Mouse (Mus musculus) activated CD4-positive, CD25-positive, alpha-beta regulatory T cell, adult 4 months (primary cell): ENCODE data around the gene Gria2. TPM values are rescaled to one million over a fixed set of nuclear protein-coding genes. Genes with fewer than 3 reads are reported as not detected.

Experiments used
- ATAC-seq: one replicate; pipeline ENCODE4 v1.8.0; 2017
- polyA plus RNA-seq, 2 experiments: library from polyadenylated mRNA; unstranded; fragments of 100-300 nt; shearing (Covaris generic); gene quantifications; one replicate each; pipeline ENCODE4 v1.2.1; 2017

Gria2 gene
- polyA plus RNA-seq = under 1 TPM in 1 of 2 experiments, not detected in 1; 0.09 TPM

GRCm38 (mm10) chr3:80802596-80803081 is at the start of gene Gria2:
Gria2 (minus strand) TSS chr3:80802835.
- ATAC-seq = no peak

DNA sequence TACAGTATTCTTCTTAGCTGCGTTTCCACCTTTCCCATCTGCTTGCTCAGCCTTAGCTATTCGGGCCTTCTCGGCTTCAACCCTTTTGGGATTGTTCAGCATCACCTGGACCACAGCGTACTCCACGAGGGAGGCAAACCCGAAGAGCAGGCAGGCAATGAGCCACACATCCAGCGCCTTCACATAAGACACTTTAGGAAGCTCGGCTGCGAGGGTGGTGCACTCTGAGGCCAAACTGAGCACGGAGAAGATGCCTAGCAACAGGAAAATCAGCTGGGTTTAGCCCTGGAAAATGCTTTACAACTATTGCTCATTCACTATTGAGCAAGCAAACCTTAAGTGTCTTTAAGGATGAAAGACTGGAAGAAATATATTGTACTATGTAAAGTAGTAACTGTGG is 48.3 kb upstream of the Gria2 start:
- ATAC-seq = no peak

DNA sequence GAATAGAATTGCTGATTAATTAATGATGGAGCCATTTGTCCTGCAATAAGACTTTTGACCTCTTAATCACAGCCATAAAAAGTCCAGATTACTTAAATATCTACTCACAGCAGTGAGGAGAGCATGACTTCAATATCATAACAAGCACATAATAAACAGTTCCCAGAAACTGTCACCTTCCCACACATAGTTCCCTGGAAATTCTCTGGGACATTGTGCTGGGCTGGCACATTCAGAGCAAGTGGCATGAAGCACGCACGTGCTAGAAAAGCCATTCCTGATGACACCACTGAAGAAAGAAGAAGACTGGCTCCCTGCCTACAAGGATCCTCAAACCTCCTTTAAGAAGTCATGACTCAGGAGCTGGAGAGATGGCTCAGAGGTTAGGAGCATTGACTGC is 43.0 kb upstream of the Gria2 start:
- no peak for ATAC-seq

GRCm38 (mm10) chr3:80839845-80840244 is 37.2 kb upstream of the Gria2 start:
- ATAC-seq = no peak

DNA sequence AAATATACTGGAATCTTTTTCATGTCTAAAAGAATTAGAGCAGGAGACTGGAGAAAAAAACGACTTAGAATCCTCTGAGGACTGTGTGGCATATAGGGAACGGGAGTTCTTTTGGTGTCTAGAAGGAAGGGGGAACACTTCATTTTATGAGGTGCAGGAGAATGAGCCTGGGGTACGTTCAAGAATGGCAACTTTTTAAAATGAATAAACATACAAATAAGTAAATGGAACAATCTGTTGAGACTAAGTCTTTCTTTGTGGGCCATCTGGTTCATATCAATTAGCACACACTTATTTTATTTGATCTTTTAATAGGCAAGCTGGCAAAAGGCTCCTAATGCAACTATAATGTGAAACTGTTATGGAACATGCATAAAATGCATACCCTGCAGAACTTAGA is 34.9 kb upstream of the Gria2 start:
- ATAC-seq = no peak

- no peak for ATAC-seq
These were observed 21.3 kb upstream of the Gria2 start for GRCm38 (mm10) chr3:80823975-80824374.

- ATAC-seq = no peak
These were observed 16.0 kb upstream of the Gria2 start for GRCm38 (mm10) chr3:80818619-80819018.

DNA sequence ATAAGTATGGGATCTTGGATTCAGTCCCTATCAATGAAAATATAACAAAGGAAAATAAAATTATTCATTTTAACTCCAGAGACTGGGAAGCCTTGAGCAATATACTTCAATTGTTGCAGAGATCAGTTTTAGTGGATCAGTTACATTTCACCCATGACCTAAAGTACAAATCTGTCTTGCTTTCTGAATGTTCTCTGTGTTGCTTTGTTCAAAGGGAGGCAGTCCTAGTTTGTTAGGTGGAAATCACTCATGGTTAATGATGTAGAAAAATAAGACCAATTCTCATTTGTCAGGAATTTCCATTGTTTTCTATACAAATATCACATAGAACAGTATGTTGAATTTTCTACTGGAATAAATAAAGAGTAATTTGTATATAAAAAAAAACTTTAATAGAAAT is 11.1 kb upstream of the Gria2 start:
- ATAC-seq = no peak

- ATAC-seq = no peak
These were observed 9.6 kb upstream of the Gria2 start for GRCm38 (mm10) chr3:80812237-80812636.

DNA sequence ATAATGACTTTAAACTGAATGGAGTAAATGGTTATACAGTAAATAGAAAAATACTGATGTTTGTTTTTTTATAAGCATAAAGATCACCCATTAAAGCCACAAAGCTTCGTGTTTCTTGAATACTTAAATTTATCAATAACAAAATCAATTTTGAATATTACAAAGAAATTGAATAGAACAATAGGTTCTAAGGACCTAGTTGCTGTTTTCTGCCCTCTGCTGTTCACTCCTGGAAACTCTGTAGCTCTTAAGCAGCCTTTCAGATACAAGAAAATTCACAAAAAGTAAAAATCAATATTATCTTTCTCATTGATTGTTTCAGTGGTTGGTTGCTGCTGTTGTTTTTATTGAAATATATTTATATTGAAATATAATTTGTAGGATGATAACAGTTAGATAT is 2.7 kb upstream of the Gria2 start:
- no peak for ATAC-seq

GRCm38 (mm10) chr3:80803811-80804210 is 1.2 kb upstream of the Gria2 start:
- no peak for ATAC-seq

DNA sequence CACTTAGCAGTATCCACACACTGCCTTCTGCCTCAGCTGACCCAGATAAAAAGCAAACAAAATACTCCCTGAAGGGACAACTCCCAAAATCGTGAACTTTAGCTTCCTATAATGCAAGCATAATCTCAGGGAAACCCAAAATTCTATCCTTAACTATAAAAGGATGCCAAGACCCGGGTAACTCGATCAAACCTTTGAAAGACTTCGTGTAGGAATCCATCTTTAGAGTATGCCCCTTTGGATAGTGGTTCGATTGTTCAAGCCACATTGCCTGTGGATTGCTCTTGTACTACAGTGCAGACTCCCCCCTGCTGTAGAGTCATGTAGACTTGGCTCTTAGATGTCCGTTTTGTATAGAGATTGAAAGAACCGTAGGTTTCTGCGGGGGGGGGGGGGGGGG is 576 bp upstream of the Gria2 start:
- ATAC-seq = no peak

DNA sequence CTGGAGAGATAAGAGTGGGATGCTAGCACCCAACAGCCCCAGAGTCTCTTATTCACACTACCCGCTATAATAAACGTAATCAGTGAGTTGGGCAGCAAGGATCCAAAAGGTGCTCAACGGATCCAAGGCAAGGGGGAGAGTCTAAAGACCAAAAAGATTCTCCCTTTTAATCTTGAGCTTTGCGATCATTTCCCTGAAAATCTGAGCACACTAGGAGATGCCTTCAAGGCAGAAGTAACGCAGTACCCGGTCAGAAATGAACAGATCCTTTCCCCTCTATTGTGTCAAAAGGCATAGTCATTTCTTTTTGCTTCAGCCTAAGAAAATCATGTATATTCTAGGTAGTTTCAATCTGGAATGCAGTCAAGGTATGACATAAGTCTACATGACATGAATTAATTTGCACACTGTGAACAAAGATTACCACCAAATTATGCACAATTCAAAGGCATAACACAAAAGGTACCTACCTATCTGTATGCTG is 766 bp downstream of the Gria2 start:
- no peak for ATAC-seq

DNA sequence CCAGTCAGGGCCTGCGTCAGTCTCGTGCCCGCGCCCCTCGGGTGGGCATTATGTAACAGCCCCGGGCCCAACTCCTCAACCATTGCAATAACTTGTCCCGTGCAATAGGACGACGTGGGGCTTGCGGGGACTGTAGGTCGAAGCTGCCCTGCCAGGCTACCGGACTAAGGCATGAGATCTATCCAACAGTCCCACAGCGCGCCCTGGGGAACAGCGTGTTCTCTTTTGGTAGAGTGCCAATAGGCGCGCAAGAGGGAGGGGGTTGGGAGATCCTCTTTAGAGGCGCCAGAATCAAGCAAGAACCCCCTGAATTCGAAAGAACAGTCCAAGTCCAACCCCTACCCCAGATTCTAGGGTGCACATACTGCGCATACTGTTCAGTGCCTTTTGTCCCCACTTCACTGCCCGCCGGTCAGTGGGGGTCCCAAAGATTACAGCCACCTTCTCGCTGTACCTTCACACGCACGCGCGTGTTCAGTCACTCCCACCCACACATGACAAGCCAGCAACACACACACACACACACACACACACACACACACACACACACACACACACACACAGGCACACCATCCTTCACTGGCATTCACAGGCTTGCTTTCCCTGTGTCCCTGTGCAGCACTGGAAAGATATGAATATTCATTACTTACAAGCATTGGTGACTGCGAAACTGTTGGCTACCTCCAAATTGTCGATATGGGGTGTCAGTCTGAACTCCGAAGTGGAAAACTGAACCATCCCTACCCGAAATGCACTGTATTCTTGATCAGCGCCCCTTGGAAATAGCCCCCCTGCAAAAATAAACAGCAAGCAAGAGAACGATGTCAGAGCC is 1.4 kb downstream of the Gria2 start:
- ATAC-seq = no peak

- no peak for ATAC-seq
These were observed 2.2 kb downstream of the Gria2 start for GRCm38 (mm10) chr3:80800299-80800994.

- no peak for ATAC-seq
These were observed 4.7 kb downstream of the Gria2 start for GRCm38 (mm10) chr3:80797935-80798334.

DNA sequence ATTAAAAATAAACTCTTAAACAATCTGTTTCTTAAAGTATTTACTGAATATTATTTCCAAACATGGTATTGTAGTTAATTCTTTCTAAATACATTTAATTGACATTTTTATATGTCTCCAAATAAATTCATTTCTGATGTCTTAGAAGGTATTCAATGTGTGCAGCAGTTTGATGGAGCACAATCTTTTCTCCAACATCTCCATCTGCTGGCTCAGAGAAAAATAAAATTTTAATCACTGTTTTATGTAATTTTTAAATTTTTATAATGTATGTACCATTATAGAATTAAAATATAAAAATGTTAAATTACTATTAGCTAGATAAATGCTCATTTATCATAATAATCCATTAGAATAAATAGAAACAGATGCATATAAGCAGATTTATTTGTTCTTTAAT is 5.9 kb downstream of the Gria2 start:
- no peak for ATAC-seq

DNA sequence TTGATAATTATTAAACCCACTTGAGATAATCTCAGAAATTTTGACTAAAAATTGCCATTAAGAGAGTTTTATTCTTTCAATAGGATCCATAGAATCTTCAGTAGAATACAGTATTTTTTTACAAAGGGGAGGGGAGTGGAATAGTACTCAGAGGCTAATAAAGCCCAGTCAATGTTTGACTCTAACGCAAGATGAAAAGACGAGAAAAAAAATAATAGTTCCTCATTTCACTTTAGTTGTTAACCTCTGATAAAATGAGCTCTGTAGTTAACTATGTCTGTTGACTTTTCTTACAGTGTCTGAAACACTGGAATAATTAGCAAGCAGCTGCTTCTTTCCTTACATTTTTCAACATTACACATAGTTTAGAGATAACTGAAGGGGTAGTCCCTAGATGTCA is 7.4 kb downstream of the Gria2 start:
- ATAC-seq = no peak

DNA sequence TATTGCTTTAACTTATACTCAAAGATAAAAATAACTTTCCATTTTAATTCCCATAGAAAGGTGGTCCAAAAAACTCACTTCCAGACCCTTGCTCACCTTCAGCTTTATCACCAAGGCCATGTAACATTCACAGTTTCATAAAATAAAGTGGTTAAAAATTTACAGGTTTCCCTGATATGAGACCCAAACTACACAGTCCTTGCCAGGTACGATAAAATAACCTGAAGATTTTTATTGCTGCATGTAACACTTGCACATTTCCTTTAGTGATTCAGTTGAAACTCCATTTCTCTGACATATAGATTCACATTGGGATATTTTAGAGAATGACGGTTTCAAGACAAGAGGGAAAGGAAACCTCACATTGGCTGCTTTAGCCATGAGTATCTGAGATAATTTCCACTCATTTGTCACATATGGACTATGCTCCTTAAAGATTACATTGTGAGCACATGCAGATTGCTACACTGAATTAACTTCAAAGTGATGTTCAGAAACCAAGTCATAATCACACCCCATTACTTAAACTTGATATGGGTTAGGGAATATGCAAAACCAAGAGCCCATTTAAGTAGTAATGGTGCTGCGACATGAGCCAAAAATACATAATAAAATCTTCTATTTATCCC is 15.4 kb downstream of the Gria2 start:
- no peak for ATAC-seq

DNA sequence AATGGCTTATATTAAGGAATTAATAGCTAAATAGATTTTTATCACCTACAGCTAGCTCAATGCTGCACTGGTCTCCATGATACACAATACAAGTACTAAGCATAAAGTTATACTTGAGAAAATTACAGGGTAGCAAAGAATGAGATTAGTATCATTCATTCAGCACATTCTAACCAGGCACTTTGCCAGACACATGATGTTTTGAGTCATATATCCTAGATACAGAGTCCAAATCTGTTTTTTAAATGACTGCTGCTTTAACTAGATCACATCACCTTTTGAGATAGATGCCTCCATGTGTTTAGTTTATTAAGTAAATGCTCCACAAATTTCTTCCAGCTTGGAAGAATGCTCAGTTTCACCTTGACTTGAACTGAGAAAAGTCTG is 21.5 kb downstream of the Gria2 start:
- no peak for ATAC-seq

DNA sequence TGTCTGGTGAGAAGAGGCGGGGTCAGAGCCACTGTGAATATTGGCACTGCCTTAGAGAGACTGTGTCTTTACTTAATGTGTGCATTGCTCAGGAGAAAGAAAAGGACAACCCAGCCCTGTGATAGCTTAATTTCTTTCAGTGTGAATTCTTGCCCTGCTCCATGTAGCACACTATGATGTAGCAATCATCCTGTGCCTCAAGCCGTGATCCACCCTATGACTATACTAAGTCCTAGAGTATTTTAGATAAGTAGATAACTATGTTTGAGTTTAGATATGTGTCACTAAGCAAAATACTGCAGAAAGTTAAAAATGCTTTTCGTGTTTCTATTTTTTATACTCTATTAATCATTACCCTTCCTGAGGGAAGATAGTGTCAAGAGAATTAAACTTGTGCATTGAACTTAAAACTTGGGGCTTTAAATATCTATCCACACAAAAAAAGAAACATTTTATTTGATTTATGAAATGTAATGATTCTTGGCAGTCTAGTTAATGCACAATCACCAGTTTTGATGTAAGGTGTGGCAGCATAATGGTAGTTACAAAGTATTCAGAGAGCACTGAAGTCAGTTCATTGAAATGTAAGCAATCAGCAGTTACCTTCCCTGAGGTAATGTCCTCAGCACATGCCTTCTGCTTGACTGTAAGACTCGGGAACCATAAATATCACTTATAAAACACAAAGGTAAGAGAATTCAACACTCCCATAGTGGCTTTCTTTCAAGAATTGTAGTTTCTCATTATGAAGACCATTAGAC is 22.1 kb downstream of the Gria2 start:
- no peak for ATAC-seq

DNA sequence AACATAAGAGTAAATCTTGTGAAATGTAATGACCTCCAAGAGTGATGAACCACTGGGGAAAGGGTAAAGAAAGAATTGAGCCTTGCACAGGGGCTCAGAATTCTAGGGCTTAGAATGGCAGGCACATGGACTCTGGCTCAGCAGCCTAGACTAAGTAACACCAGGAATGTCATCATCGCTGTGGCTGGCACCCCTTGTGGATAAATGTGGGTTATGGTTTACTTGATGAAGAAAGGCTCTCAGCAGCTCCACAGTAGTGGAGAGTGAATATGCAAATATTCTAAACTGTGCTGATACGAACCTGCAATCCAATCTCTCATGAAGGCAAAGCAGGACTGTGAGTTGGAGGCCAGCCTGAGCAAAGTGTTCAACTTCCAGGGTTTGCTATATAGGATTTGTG is 26.0 kb downstream of the Gria2 start:
- no peak for ATAC-seq

DNA sequence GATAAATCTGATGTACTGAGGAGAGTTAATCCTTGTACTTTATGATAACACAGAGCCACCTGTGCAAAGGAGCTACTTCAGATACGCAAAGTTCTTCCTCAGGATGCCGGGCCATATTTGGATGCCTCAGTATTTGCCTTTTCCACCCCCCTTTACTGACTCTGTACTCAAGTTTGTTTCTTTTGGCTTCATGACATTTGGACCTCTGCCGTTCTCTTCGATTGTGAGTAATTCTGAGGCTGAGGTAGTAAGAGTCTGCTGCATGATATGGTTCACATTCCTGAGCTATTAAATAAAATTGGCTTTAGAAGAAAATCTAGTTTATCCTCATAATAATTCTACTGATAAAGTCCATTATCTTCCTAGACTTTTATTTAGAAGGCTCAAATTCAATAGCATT is 26.7 kb downstream of the Gria2 start:
- no peak for ATAC-seq
